Mouse (Mus musculus): ENCODE measurements around the gene Nol9.
"Not testable (repeated sequence)": the region's sequence is repeated elsewhere in the genome, so short reads cannot be mapped to it uniquely, and the experiment has no call there.

The Nol9 gene

GRCm38 (mm10) chr4:152009076-152010051 is 29.8 kb upstream of the Nol9 start:
- in situ Hi-C loops (cut with MboI; ENCODE audit: low pct_unique_long_range_greater_than_20kb in 1 of 2, low sequenced_read_pairs in 2 of 2, unreplicated experiment in 1 of 2), result no loop called here

GRCm38 (mm10) chr4:152010091-152010706 is 28.9 kb upstream of the Nol9 start:
- in situ Hi-C loops (cut with MboI; ENCODE audit: low pct_unique_long_range_greater_than_20kb in 1 of 2, low sequenced_read_pairs in 2 of 2, unreplicated experiment in 1 of 2), result no loop called here

- in situ Hi-C loops (cut with MboI; ENCODE audit: low pct_unique_long_range_greater_than_20kb in 1 of 2, low sequenced_read_pairs in 2 of 2, unreplicated experiment in 1 of 2), result no loop called here
These were observed 28.4 kb upstream of the Nol9 start for GRCm38 (mm10) chr4:152010707-152011134.

DNA sequence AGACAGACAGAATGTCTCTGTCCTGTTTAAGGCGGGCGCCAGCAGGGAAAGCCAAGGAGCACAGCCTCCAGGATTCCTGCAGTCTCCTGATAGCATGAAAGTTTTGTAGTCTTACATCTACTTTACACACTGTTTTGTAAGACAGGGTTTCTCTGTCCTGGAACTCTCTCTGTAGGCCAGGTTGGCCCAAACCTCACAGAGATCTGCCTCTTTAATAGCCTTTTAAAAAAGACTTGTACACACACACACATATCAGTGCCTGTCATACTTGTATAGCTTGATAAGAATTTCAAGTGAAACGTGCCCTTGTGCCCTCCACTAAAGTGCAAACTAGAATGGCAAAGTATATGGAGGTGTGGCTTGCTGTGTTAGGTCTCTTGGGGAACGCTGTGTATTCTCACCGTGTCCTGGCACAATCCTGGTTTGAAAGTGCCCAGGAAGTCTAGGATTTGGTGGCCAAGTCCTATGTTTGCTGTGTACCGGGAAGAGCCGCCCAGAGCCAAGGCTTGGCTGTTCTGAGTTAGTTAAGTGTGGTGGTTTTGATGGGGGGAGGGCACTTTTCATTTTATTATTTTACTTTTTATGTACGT is 27.9 kb upstream of the Nol9 start:
- in situ Hi-C loops (cut with MboI; ENCODE audit: low pct_unique_long_range_greater_than_20kb in 1 of 2, low sequenced_read_pairs in 2 of 2, unreplicated experiment in 1 of 2), result no loop called here

GRCm38 (mm10) chr4:152012109-152012508 is 27.0 kb upstream of the Nol9 start:
- in situ Hi-C loops (cut with MboI; ENCODE audit: low pct_unique_long_range_greater_than_20kb in 1 of 2, low sequenced_read_pairs in 2 of 2, unreplicated experiment in 1 of 2), result no loop called here

GRCm38 (mm10) chr4:152013036-152013813 is 25.9 kb upstream of the Nol9 start:
- in situ Hi-C loops (cut with MboI; ENCODE audit: low pct_unique_long_range_greater_than_20kb in 1 of 2, low sequenced_read_pairs in 2 of 2, unreplicated experiment in 1 of 2), result no loop called here

DNA sequence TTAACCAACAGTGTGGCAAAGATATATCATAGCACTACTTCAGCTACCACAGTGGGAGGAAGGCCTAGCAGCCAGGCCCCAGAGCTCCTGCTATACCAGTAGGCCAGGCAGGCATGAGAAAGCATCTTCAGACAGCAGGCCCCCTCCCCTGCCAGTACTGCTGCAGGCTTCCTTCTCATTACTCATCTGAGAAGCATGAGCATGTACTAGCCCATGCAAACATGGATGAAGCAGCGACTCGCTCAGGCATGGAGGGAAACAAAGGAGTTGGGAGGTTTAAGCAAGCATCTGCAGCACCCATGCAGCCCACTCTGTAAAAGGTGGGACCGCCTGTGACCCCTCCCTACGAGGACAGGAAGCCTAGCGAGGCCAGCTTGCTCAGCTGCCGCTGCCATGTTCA is 20.0 kb upstream of the Nol9 start:
- in situ Hi-C loops (cut with MboI; ENCODE audit: low pct_unique_long_range_greater_than_20kb in 1 of 2, low sequenced_read_pairs in 2 of 2, unreplicated experiment in 1 of 2), result no loop called here

- in situ Hi-C loops (cut with MboI; ENCODE audit: low pct_unique_long_range_greater_than_20kb in 1 of 2, low sequenced_read_pairs in 2 of 2, unreplicated experiment in 1 of 2), result no loop called here
These were observed 19.1 kb upstream of the Nol9 start for GRCm38 (mm10) chr4:152020024-152020423.

GRCm38 (mm10) chr4:152021568-152022097 is 17.5 kb upstream of the Nol9 start:
- in situ Hi-C loops (cut with MboI; ENCODE audit: low pct_unique_long_range_greater_than_20kb in 1 of 2, low sequenced_read_pairs in 2 of 2, unreplicated experiment in 1 of 2), result no loop called here

- in situ Hi-C loops (cut with MboI; ENCODE audit: low pct_unique_long_range_greater_than_20kb in 1 of 2, low sequenced_read_pairs in 2 of 2, unreplicated experiment in 1 of 2), result no loop called here
These were observed 16.6 kb upstream of the Nol9 start for GRCm38 (mm10) chr4:152022506-152022905.

GRCm38 (mm10) chr4:152024525-152024924 is 14.6 kb upstream of the Nol9 start:
- in situ Hi-C loops (cut with MboI; ENCODE audit: low pct_unique_long_range_greater_than_20kb in 1 of 2, low sequenced_read_pairs in 2 of 2, unreplicated experiment in 1 of 2), result no loop called here

- in situ Hi-C loops (cut with MboI; ENCODE audit: low pct_unique_long_range_greater_than_20kb in 1 of 2, low sequenced_read_pairs in 2 of 2, unreplicated experiment in 1 of 2), result no loop called here
These were observed 12.2 kb upstream of the Nol9 start for GRCm38 (mm10) chr4:152026751-152027508.

DNA sequence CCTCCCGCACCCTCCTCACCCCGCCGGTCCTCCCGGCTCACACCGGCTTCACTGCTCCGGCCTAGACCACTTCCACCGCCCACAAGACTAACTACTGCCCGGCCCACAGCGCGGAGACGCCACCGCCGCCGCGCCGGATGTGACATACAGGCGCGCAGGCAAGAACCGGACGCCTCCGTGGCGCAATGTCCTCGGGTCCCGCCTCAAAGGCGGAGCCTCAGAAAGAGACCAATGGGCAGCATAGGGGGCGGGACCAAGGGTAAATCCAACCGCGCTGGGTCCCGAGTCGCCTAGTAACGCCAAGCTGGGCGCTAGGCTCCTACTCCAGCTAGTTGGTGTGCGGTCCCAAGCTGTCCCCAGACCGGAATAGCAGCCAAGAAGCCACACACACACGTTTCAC is 11.6 kb upstream of the Nol9 start, which contains the start of gene Zbtb48:
Zbtb48 (minus strand) TSS at position 148 of the 400 bp plus-strand sequence.
- in situ Hi-C loops (cut with MboI; ENCODE audit: low pct_unique_long_range_greater_than_20kb in 1 of 2, low sequenced_read_pairs in 2 of 2, unreplicated experiment in 1 of 2), result no loop called here

GRCm38 (mm10) chr4:152028456-152028855 is 10.7 kb upstream of the Nol9 start:
- in situ Hi-C loops (cut with MboI; ENCODE audit: low pct_unique_long_range_greater_than_20kb in 1 of 2, low sequenced_read_pairs in 2 of 2, unreplicated experiment in 1 of 2), result no loop called here

GRCm38 (mm10) chr4:152029087-152029486 is 10.0 kb upstream of the Nol9 start:
- in situ Hi-C loops (cut with MboI; ENCODE audit: low pct_unique_long_range_greater_than_20kb in 1 of 2, low sequenced_read_pairs in 2 of 2, unreplicated experiment in 1 of 2), result no loop called here

DNA sequence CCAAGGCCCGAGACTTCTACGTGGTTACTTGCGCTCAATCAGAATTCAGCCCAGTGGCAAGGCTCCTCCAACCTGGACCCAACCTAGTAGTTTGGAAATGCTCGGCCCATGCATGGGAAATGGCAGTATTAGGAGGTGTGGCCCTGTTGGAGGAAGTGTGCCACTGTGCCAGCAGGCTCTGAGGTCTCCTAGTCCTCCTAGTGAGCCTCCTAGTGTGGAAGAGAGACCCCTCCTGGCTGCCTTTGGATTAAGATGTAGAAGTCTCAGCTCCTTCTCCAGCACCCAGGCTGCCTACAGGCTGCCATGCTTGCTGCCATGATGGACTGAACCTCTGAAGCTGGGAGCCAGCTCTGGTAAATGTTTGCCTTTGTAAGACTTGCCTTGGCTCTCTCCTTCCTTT is 9.1 kb upstream of the Nol9 start:
- in situ Hi-C loops (cut with MboI; ENCODE audit: low pct_unique_long_range_greater_than_20kb in 1 of 2, low sequenced_read_pairs in 2 of 2, unreplicated experiment in 1 of 2), result no loop called here

DNA sequence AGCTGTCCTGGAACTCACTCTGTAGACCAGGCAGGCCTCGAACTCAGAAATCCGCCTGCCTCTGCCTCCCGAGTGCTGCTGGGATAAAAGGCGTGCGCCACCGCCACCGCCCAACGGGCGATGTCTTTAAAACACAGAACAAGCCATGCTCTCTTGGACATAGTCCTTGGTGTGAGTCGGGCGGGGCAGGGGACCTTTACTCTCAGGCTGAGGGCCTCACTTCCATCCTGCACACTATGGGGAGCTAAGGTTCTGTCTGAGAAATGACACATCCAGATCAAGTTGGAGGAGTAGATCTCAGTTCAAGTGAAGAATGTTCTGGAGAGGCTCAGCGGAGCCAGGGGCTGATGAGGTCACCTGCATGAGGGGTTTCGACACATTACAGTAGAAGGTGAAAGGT is 6.2 kb upstream of the Nol9 start:
- in situ Hi-C loops (cut with MboI; ENCODE audit: low pct_unique_long_range_greater_than_20kb in 1 of 2, low sequenced_read_pairs in 2 of 2, unreplicated experiment in 1 of 2), result no loop called here

DNA sequence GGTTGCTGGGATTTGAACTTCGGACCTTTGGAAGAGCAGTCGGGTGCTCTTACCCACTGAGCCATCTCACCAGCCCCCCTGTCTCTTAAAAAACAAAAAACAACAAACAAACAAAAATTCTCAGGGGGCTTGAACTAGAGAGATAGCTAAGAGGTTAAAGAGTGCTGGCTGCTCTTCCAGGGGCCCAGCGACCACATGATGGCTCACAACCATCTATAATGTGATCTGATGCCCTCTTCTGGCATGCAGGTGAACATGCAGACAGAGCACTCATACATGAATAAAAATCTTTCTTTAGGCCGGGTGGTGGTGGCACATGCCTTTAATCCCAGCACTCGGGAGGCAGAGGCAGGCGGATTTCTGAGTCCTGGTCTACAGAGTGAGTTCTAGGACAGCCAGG is 2.7 kb upstream of the Nol9 start:
- in situ Hi-C loops (cut with MboI; ENCODE audit: low pct_unique_long_range_greater_than_20kb in 1 of 2, low sequenced_read_pairs in 2 of 2, unreplicated experiment in 1 of 2), result not testable (repeated sequence)
